Mouse (Mus musculus): Measurements from ENCODE around the gene Rpl14. TPM values are rescaled to one million over a fixed set of nuclear protein-coding genes. Genes with fewer than 3 reads are reported as not detected.
A peak's percentile ranks its signal among the peaks of the same experiment; 100 is the strongest.
"Not testable (repeated sequence)": the region's sequence is repeated elsewhere in the genome, so short reads cannot be mapped to it uniquely, and the experiment has no call there.

The Rpl14 gene
- 1,591 and 1,842 TPM in 2 replicates for total RNA-seq (2014; fragmentation: Nextera tagmentation)
- 1,837 and 2,050 TPM in 2 replicates for total RNA-seq (2017)

- peak; percentile 91 for ATAC-seq (replicated peaks; ENCODE audit: poor library complexity, severe bottlenecking)
These were observed at the start of gene Rpl14 for GRCm38 (mm10) chr9:120570741-120571592. TSS of gene Rpl14 (plus strand) at chr9:120571444.

- no peak for ATAC-seq (replicated peaks; ENCODE audit: poor library complexity, severe bottlenecking)
These were observed 44.0 kb upstream of the Rpl14 start for GRCm38 (mm10) chr9:120527270-120527669.

GRCm38 (mm10) chr9:120527919-120528318 lies 43.3 kb upstream of the Rpl14 start:
- no peak for ATAC-seq (replicated peaks; ENCODE audit: poor library complexity, severe bottlenecking)

- peak; percentile 87 for ATAC-seq (replicated peaks; ENCODE audit: poor library complexity, severe bottlenecking)
These were observed 42.3 kb upstream of the Rpl14 start for GRCm38 (mm10) chr9:120528815-120529510.

GRCm38 (mm10) chr9:120530471-120530870 lies 40.8 kb upstream of the Rpl14 start:
- no peak for ATAC-seq (replicated peaks; ENCODE audit: poor library complexity, severe bottlenecking)

GRCm38 (mm10) chr9:120532062-120532461 lies 39.2 kb upstream of the Rpl14 start:
- no peak for ATAC-seq (replicated peaks; ENCODE audit: poor library complexity, severe bottlenecking)

- peak; percentile 50 for ATAC-seq (replicated peaks; ENCODE audit: poor library complexity, severe bottlenecking)
These were observed 38.6 kb upstream of the Rpl14 start for GRCm38 (mm10) chr9:120532691-120533090.

GRCm38 (mm10) chr9:120533446-120533950 lies 37.7 kb upstream of the Rpl14 start:
- not testable (repeated sequence) for ATAC-seq (replicated peaks; ENCODE audit: poor library complexity, severe bottlenecking)

- peak; percentile 31 for ATAC-seq (replicated peaks; ENCODE audit: poor library complexity, severe bottlenecking)
These were observed 31.5 kb upstream of the Rpl14 start, which contains the start of gene Entpd3 for GRCm38 (mm10) chr9:120539662-120540251. TSS of gene Entpd3 (plus strand) at chr9:120539818.

- ATAC-seq (replicated peaks; ENCODE audit: poor library complexity, severe bottlenecking): no peak
These were observed 29.8 kb upstream of the Rpl14 start for GRCm38 (mm10) chr9:120541411-120541810.

GRCm38 (mm10) chr9:120542241-120542640 lies 29.0 kb upstream of the Rpl14 start:
- peak; percentile 41 for ATAC-seq (replicated peaks; ENCODE audit: poor library complexity, severe bottlenecking)

- ATAC-seq (replicated peaks; ENCODE audit: poor library complexity, severe bottlenecking): peak; percentile 66
These were observed 25.2 kb upstream of the Rpl14 start for GRCm38 (mm10) chr9:120545994-120546393.

GRCm38 (mm10) chr9:120546482-120546881 lies 24.8 kb upstream of the Rpl14 start:
- ATAC-seq (replicated peaks; ENCODE audit: poor library complexity, severe bottlenecking): peak; percentile 4; the same call in 1 of the 2 replicates

- ATAC-seq (replicated peaks; ENCODE audit: poor library complexity, severe bottlenecking): 0 out of 2 replicates have a peak, but pooled peaks have one; percentile 2
These were observed 24.1 kb upstream of the Rpl14 start for GRCm38 (mm10) chr9:120547026-120547668.

- ATAC-seq (replicated peaks; ENCODE audit: poor library complexity, severe bottlenecking): no peak
These were observed 20.5 kb upstream of the Rpl14 start for GRCm38 (mm10) chr9:120550778-120551177.

GRCm38 (mm10) chr9:120563590-120563989 lies 7.7 kb upstream of the Rpl14 start:
- ATAC-seq (replicated peaks; ENCODE audit: poor library complexity, severe bottlenecking): no peak

- ATAC-seq (replicated peaks; ENCODE audit: poor library complexity, severe bottlenecking): peak; percentile 43
These were observed 7.0 kb upstream of the Rpl14 start for GRCm38 (mm10) chr9:120564247-120564646.

GRCm38 (mm10) chr9:120566384-120566783 lies 4.9 kb upstream of the Rpl14 start:
- no peak for ATAC-seq (replicated peaks; ENCODE audit: poor library complexity, severe bottlenecking)

- ATAC-seq (replicated peaks; ENCODE audit: poor library complexity, severe bottlenecking): no peak
These were observed 2.3 kb upstream of the Rpl14 start for GRCm38 (mm10) chr9:120568917-120569316.

GRCm38 (mm10) chr9:120569721-120570333 lies 1.4 kb upstream of the Rpl14 start:
- no peak for ATAC-seq (replicated peaks; ENCODE audit: poor library complexity, severe bottlenecking)

Measured in granulocyte monocyte progenitor cell, adult 5-6 weeks (primary cell).